Mouse (Mus musculus) CD4-positive naive resting alpha-beta T cell, adult 57 days (primary cell): Measurements from ENCODE around the gene Arl4d. TPM values are rescaled to one million over a fixed set of nuclear protein-coding genes. Genes with fewer than 3 reads are reported as not detected.

Source experiments
- total RNA-seq: library from RNA; stranded (reverse); gene quantifications from one replicate; pipeline ENCODE4 v1.2.4, GENCODE M21; 2023

The Arl4d gene
- 5.4 TPM for total RNA-seq

GRCm38 (mm10) chr11:101664825-101665635 is at the start of gene Arl4d:
Arl4d (plus strand) TSS chr11:101665541.

DNA sequence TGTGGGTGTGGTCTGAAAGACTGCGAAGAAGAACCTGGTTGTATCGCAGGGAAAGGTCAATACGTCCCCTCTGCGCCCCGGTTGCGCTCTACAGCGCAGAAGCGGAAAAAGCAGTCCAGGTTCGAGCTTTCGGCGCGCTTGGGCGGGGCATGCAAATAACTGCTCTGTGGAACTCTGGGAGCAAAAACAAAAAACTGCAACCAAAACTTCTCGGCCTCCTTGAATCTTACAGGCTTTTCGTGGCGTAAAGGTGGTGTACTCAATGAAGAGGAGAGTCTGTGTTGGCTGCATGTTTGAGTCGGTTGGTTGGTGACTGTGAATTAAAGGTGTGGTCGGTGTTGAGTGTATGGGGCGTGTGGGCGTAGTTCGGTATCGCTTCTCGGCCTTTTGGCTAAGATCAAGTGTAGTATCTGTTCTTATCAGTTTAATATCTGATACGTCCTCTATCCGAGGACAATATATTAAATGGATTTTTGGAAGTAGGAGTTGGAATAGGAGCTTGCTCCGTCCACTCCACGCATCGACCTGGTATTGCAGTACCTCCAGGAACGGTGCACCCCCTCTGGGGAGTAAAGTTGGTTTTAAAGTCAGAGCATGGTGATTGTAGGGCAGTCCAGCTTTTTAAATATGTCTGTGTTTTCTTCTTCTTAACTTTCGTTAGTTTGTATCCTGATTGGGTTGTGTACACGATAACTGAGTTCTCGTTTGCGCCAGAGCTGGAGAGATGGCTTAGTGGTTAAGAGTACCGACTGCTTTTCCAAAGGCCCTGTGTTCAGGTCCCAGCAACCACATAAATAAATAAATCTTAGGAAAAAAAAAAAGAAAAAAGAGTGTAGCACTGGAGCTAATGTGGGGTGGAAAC is 38.1 kb upstream of the Arl4d start, which contains the start of gene Rdm1:
TSS of gene Rdm1 (plus strand) at position 201 of the 862 bp plus-strand sequence.

Other genes starting within 250 kb of the Arl4d start
- gene Aarsd1, start 247.9 kb upstream of the Arl4d start, total RNA-seq: 21.6 TPM
- 3.0 TPM for gene Gm27029, start 240.7 kb upstream of the Arl4d start, total RNA-seq
- gene Rundc1, start 240.5 kb upstream of the Arl4d start, total RNA-seq: 22.3 TPM
- 5.2 TPM for gene Ptges3l, start 240.2 kb upstream of the Arl4d start, total RNA-seq
- gene Rpl27, start 223.2 kb upstream of the Arl4d start, total RNA-seq: 120 TPM
- gene Ifi35, start 217.1 kb upstream of the Arl4d start, total RNA-seq: 71.2 TPM
- gene Rnd2, start 200.5 kb upstream of the Arl4d start, total RNA-seq: 1.2 TPM
- gene Vat1, start 199.3 kb upstream of the Arl4d start, total RNA-seq: 8.6 TPM
- 2.2 TPM for gene Brca1, start 113.6 kb upstream of the Arl4d start, total RNA-seq
- 127 TPM for gene Nbr1, start 113.4 kb upstream of the Arl4d start, total RNA-seq
- 10.5 TPM for gene Tmem106a, start 83.3 kb upstream of the Arl4d start, total RNA-seq
- gene Gm11634, start 66.3 kb upstream of the Arl4d start, total RNA-seq: not detected
- 36.4 TPM for gene Rdm1, start 38.3 kb upstream of the Arl4d start, total RNA-seq
- 85.1 TPM for gene Dhx8, start 67.4 kb downstream of the Arl4d start, total RNA-seq
- not detected for gene Etv4, start 119.8 kb downstream of the Arl4d start, total RNA-seq
- 0.27 TPM for gene Meox1, start 228.8 kb downstream of the Arl4d start, total RNA-seq